Mouse (Mus musculus) heart, adult 9 months (tissue): Measurements from ENCODE around the gene Olfr23.
"Not testable (repeated sequence)": the region's sequence is repeated elsewhere in the genome, so short reads cannot be mapped to it uniquely, and the experiment has no call there.

Experiments
- DNase-seq, 2 experiments: peaks; one replicate each; pipeline ENCODE4 v3.0.0; 2022; ENCODE audit warnings: low spot score in 2 of 2

The Olfr23 gene

DNA sequence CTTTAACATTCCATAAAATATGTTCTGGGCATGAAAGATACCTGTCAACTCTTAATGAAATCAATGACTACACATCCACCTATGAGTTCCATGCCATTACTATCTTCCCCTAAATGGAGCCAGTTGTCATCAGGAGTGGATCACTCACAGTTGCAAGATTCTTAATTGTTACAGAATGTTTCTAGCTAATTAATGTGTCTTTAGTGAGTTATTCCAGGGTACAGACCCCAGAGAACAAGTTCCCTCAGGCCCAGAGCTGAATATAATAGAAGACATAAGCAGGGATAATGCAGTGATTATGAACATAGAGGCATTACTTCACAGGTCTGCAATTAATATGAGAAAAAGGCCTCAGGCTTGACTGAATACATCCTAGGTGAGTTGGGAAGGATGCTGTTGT, at the start of gene Olfr23:
Olfr23 (plus strand) TSS at position 301 of the 400 bp plus-strand sequence.
- no peak for DNase-seq

DNA sequence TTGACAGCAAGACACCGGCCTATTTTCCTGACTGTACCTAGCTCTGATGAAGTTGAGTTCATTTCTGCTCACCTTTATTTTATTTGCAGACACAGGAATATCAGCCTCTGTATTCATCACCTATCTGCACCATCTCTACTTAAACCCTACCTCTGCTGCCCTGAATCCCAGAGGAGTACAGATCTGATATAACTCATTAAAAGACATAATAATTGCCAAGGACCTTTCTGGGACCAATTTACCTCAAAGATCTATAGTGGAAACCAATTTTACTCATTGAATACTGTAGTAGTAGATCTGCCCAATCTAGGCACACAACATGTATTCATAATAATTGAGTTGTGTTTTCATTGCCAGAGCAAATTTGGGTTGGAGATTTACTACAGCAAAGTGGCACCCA, 45.8 kb upstream of the Olfr23 start, which contains the start of gene Olfr394:
Olfr394 (minus strand) TSS at position 101 of the 400 bp plus-strand sequence.
- DNase-seq, result no peak

GRCm38 (mm10) chr11:73909199-73909598, 27.3 kb upstream of the Olfr23 start, which contains the start of gene Olfr395:
Olfr395 (minus strand) TSS chr11:73909299.
- DNase-seq, result not testable (repeated sequence)

GRCm38 (mm10) chr11:73960517-73960916, 24.0 kb downstream of the Olfr23 start, which contains the start of gene Olfr397:
Olfr397 (plus strand) TSS chr11:73960817.
- DNase-seq, result no peak

DNA sequence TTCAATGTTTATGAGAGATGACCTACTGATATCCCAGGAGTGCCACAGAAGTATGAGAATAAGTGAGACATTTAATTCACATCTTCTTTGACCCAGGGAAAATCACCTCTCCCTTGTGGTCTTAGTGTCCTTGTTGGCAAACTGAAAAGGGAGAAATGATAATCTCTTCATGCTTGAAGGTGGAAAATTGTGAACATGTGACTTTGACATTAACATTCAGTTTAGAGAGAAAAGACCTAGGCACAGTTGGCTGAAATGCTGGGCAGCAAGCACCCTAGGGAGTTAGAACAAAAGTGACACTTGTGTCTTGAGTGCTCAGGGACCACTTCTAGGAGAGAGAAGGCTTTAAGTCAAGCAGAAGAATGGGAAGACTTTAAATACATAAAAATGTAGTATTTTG, 53.8 kb downstream of the Olfr23 start, which contains the start of gene Olfr398:
Olfr398 (minus strand) TSS at position 101 of the 400 bp plus-strand sequence.
- DNase-seq, result no peak
